Mouse (Mus musculus): ENCODE results near the gene Mrtfb.

Gene Mrtfb

GRCm38 (mm10) chr16:13351268-13351667 lies 95.0 kb downstream of the Mrtfb start:
- no peak for DNase-seq (ENCODE audit: low spot score)

- DNase-seq (ENCODE audit: low spot score): peak; percentile 37
These were observed 97.6 kb downstream of the Mrtfb start for GRCm38 (mm10) chr16:13353927-13354326.

GRCm38 (mm10) chr16:13354431-13354830 lies 98.2 kb downstream of the Mrtfb start:
- no peak for DNase-seq (ENCODE audit: low spot score)

- peak; percentile 83 for DNase-seq (ENCODE audit: low spot score)
These were observed 101.8 kb downstream of the Mrtfb start for GRCm38 (mm10) chr16:13357806-13358679.

GRCm38 (mm10) chr16:13358741-13359140 lies 102.5 kb downstream of the Mrtfb start:
- no peak for DNase-seq (ENCODE audit: low spot score)

- no peak for DNase-seq (ENCODE audit: low spot score)
These were observed 103.2 kb downstream of the Mrtfb start for GRCm38 (mm10) chr16:13359405-13359858.

GRCm38 (mm10) chr16:13360208-13360607 lies 103.9 kb downstream of the Mrtfb start:
- no peak for DNase-seq (ENCODE audit: low spot score)

GRCm38 (mm10) chr16:13360835-13361234 lies 104.6 kb downstream of the Mrtfb start:
- DNase-seq (ENCODE audit: low spot score): no peak

- DNase-seq (ENCODE audit: low spot score): no peak
These were observed 106.9 kb downstream of the Mrtfb start for GRCm38 (mm10) chr16:13363141-13363540.

GRCm38 (mm10) chr16:13364145-13364544 lies 107.9 kb downstream of the Mrtfb start:
- DNase-seq (ENCODE audit: low spot score): no peak

- no peak for DNase-seq (ENCODE audit: low spot score)
These were observed 110.0 kb downstream of the Mrtfb start for GRCm38 (mm10) chr16:13366256-13366655.

- peak; percentile 56 for DNase-seq (ENCODE audit: low spot score)
These were observed 110.7 kb downstream of the Mrtfb start for GRCm38 (mm10) chr16:13366802-13367465.

- DNase-seq (ENCODE audit: low spot score): no peak
These were observed 111.2 kb downstream of the Mrtfb start for GRCm38 (mm10) chr16:13367466-13367856.

- no peak for DNase-seq (ENCODE audit: low spot score)
These were observed 112.4 kb downstream of the Mrtfb start for GRCm38 (mm10) chr16:13368645-13369044.

GRCm38 (mm10) chr16:13371740-13372287 lies 115.5 kb downstream of the Mrtfb start:
- DNase-seq (ENCODE audit: low spot score): peak; percentile 75

GRCm38 (mm10) chr16:13372899-13373533 lies 116.7 kb downstream of the Mrtfb start:
- DNase-seq (ENCODE audit: low spot score): no peak

GRCm38 (mm10) chr16:13376947-13377486 lies 120.7 kb downstream of the Mrtfb start:
- no peak for DNase-seq (ENCODE audit: low spot score)

GRCm38 (mm10) chr16:13378157-13378556 lies 121.9 kb downstream of the Mrtfb start:
- no peak for DNase-seq (ENCODE audit: low spot score)

- DNase-seq (ENCODE audit: low spot score): no peak
These were observed 123.6 kb downstream of the Mrtfb start for GRCm38 (mm10) chr16:13379865-13380264.

GRCm38 (mm10) chr16:13381771-13382170 lies 125.5 kb downstream of the Mrtfb start:
- no peak for DNase-seq (ENCODE audit: low spot score)

GRCm38 (mm10) chr16:13387306-13387705 lies 131.0 kb downstream of the Mrtfb start:
- DNase-seq (ENCODE audit: low spot score): no peak

GRCm38 (mm10) chr16:13400375-13400774 lies 144.1 kb downstream of the Mrtfb start:
- DNase-seq (ENCODE audit: low spot score): no peak
